ENCODE assay signal across 15 mouse cellular contexts in the genomic region with DNA sequence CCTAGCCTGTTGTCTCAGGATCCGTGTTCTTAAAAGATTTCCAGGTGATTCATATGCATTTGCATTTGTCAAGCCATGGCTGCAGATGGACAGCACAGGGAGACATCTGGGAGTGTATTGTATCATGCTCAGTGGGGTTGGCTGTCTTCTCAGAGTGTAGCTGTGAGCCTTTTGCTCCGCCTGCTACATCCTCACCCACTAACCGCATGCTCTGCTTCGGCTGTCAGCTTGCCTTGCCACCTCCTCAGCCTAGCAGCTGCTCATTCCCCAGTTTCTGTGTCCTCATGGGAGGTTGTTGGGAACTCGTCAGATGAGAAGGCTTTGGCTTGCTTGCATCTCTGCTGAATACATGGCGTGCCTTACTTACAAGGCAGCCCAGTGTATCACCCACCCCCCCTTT.
DNase-seq lines count a peak whose midpoint lies in the region; ATAC-seq and TF ChIP-seq lines count a peak whose summit lies in the region.
"Had no signal": no experiment of that assay in that cellular context is flagged by ENCODE, and none has a peak within 500 bp of the region (broad histone marks: within the 10 kb centered on the region; RNA-seq: fewer than 3 reads in every experiment).

No protein-coding gene starts in this region.

- 61% methylated on average over 6 of the region's 6 CpGs for WGBS in hindbrain, postnatal 0 days
- WGBS in hindbrain, embryonic 11.5 days = 84% methylated on average over 6 of the region's 6 CpGs

- no peaks in the 10 kb centered on the region for H3K36me3 ChIP-seq in hindbrain, postnatal 0 days (ENCODE audit: insufficient read depth, low read length)
- H3K36me3 ChIP-seq in hindbrain, embryonic 11.5 days (ENCODE audit: control insufficient read depth, insufficient read depth, low read length) = no peaks in the 10 kb centered on the region
- H3K36me3 ChIP-seq: midbrain, embryonic 15.5 days; neural tube, embryonic 15.5 days had no signal

- intact Hi-C loops in left cerebral cortex, adult 2 months (cut with DNase I) = loop anchor here (10.0 kb wide), 1 partner anchor 774 kb away; no protein-coding TSS in a partner anchor

- H3K27ac ChIP-seq in hindbrain, postnatal 0 days = no peak overlapping the region
- H3K27ac ChIP-seq in hindbrain, embryonic 11.5 days (ENCODE audit: low read depth, low read length) = no peak overlapping the region
- no peak overlapping the region for H3K27ac ChIP-seq in left cerebral cortex, adult 2 months
- H3K27ac ChIP-seq: midbrain, embryonic 15.5 days; neural tube, embryonic 15.5 days; stomach, postnatal 0 days had no signal

- ATAC-seq in hindbrain, postnatal 0 days = 0 out of 2 replicates have a peak, but pooled peaks have one; percentile 24
- ATAC-seq in hindbrain, embryonic 11.5 days (ENCODE audit: low FRiP score) = no peak
- ATAC-seq: midbrain, embryonic 15.5 days had no signal

- H3K4me2 ChIP-seq in hindbrain, postnatal 0 days (ENCODE audit: low read depth, low read length) = no peak overlapping the region
- no peak overlapping the region for H3K4me2 ChIP-seq in hindbrain, embryonic 11.5 days (replicated peaks; ENCODE audit: low read depth, low read length)
- H3K4me2 ChIP-seq: liver, embryonic 11.5 days; midbrain, embryonic 15.5 days; neural tube, embryonic 15.5 days had no signal

- no peak overlapping the region for H3K4me3 ChIP-seq in hindbrain, postnatal 0 days (ENCODE audit: low read length)
- H3K4me3 ChIP-seq in hindbrain, embryonic 11.5 days (ENCODE audit: low read depth, low read length) = no peak overlapping the region
- H3K4me3 ChIP-seq in left cerebral cortex, adult 2 months = no peak overlapping the region
- H3K4me3 ChIP-seq: midbrain, embryonic 15.5 days; neural tube, embryonic 15.5 days had no signal

- H3K4me1 ChIP-seq in hindbrain, postnatal 0 days (ENCODE audit: insufficient read depth, low read length) = no peaks in the 10 kb centered on the region
- H3K4me1 ChIP-seq in hindbrain, embryonic 11.5 days (replicated peaks; ENCODE audit: control insufficient read depth, insufficient read depth, low read length) = no peaks in the 10 kb centered on the region

- peak; percentile 12 for DNase-seq in hindbrain, postnatal 0 days (ENCODE audit: low spot score)
- no peak for DNase-seq in hindbrain, embryonic 11.5 days (ENCODE audit: low spot score)
- DNase-seq in frontal cortex, postnatal 36 days (ENCODE audit: low spot score in 2 of 2) = peak; percentile 73 to 87
- DNase-seq in left cerebral cortex, adult 2 months (ENCODE audit: extremely low spot score in 1 of 2, low spot score in 2 of 2) = peak; percentile 45 to 70
- peak; percentile 80 for DNase-seq in right cerebral cortex, postnatal 25 days
- DNase-seq in spleen, postnatal 36 days (ENCODE audit: low spot score in 2 of 2) = no peak
- no peak for DNase-seq in lung, adult 18-20 months
- no peak for DNase-seq in urinary bladder, postnatal 10 days (ENCODE audit: low spot score)
- DNase-seq: heart, postnatal 10 days; kidney, adult 8-10 months; lung, postnatal 14 days had no signal

- H3K9ac ChIP-seq in hindbrain, postnatal 0 days (replicated peaks; ENCODE audit: low read length) = no peak overlapping the region
- no peak overlapping the region for H3K9ac ChIP-seq in hindbrain, embryonic 11.5 days (ENCODE audit: low read depth, low read length)
- H3K9ac ChIP-seq: midbrain, embryonic 15.5 days; neural tube, embryonic 15.5 days had no signal

- no peaks in the 10 kb centered on the region for H3K27me3 ChIP-seq in hindbrain, postnatal 0 days (ENCODE audit: insufficient read depth, low read length)
- no peaks in the 10 kb centered on the region for H3K27me3 ChIP-seq in hindbrain, embryonic 11.5 days (ENCODE audit: control insufficient read depth, insufficient read depth, low read length)
- H3K27me3 ChIP-seq: midbrain, embryonic 15.5 days; neural tube, embryonic 15.5 days had no signal

- H3K9me3 ChIP-seq in hindbrain, postnatal 0 days (ENCODE audit: low read length) = no peaks in the 10 kb centered on the region
- no peaks in the 10 kb centered on the region for H3K9me3 ChIP-seq in hindbrain, embryonic 11.5 days (ENCODE audit: control insufficient read depth, low read length)
- H3K9me3 ChIP-seq: midbrain, embryonic 15.5 days; neural tube, embryonic 15.5 days had no signal

- no peak for TF ChIP-seq CTCF in hindbrain, postnatal 0 days (IDR thresholded peaks at IDR 0.05; ENCODE audit: low read depth)
- TF ChIP-seq CTCF in left cerebral cortex, adult 2 months (IDR thresholded peaks at IDR 0.05) = no peak

Comparison
In these comparisons a context has a peak if more than half of its experiments do, and no peak if none do; other contexts are left out.
1. DNase-seq: peak in hindbrain, postnatal 0 days (single experiment), frontal cortex, postnatal 36 days (2 of 2), left cerebral cortex, adult 2 months (2 of 2) and right cerebral cortex, postnatal 25 days (single experiment); none in hindbrain, embryonic 11.5 days (single experiment), spleen, postnatal 36 days (0 of 2), lung, adult 18-20 months (0 of 2) and urinary bladder, postnatal 10 days (single experiment).